Mouse (Mus musculus) hindbrain, embryonic 12.5 days (tissue): ENCODE results near the gene Sinhcaf. TPM values are rescaled to one million over a fixed set of nuclear protein-coding genes. Genes with fewer than 3 reads are reported as not detected.
"Not testable (repeated sequence)": the region's sequence is repeated elsewhere in the genome, so short reads cannot be mapped to it uniquely, and the experiment has no call there.

Source experiments
- ATAC-seq: fragments of 200-750 bp; cut with Nextera tagmentation; 2 replicates; pipeline ENCODE4 v1.8.0; 2017; ENCODE audit warnings: moderate TSS enrichment; ENCODE audit not compliant: low FRiP score
- H3K27ac ChIP-seq: fragments of 300-500 bp; sonication (generic); 2 replicates; pipeline ENCODE4 v1.5.1; 2016; ENCODE audit warnings: mild to moderate bottlenecking
- H3K27me3 ChIP-seq: fragments of 300-500 bp; sonication (generic); 2 replicates; pipeline ENCODE4 v1.6.1; 2016; ENCODE audit warnings: mild to moderate bottlenecking
- H3K36me3 ChIP-seq: fragments of 300-500 bp; sonication (generic); 2 replicates; pipeline ENCODE4 v1.6.1; 2016; ENCODE audit warnings: mild to moderate bottlenecking
- H3K4me1 ChIP-seq: fragments of 300-500 bp; sonication (generic); 2 replicates; pipeline ENCODE4 v1.6.1; 2016
- H3K4me2 ChIP-seq: fragments of 300-500 bp; sonication (generic); replicated peaks from 2 replicates; pipeline ENCODE4 v1.6.1; 2016; ENCODE audit warnings: mild to moderate bottlenecking
- H3K4me3 ChIP-seq: fragments of 300-500 bp; sonication (generic); 2 replicates; pipeline ENCODE4 v1.5.1; 2016; ENCODE audit warnings: mild to moderate bottlenecking
- H3K9ac ChIP-seq: fragments of 300-500 bp; sonication (generic); 2 replicates; pipeline ENCODE4 v1.6.1; 2016; ENCODE audit warnings: mild to moderate bottlenecking, moderate library complexity
- H3K9me3 ChIP-seq: fragments of 300-500 bp; sonication (generic); replicated peaks from 2 replicates; pipeline ENCODE4 v1.6.1; 2016; ENCODE audit warnings: mild to moderate bottlenecking
- WGBS: fragments of 180-500 bp; shearing (Covaris S2); methylation state at CpG from one replicate; pipeline ENCODE4 v1.1.7; 2016; 5-methylcytosine and 5-hydroxymethylcytosine counted together
- polyA plus RNA-seq: library from polyadenylated mRNA; unstranded; fragments of >200 nt; fragmentation: Nextera tagmentation; extraction: Ambion mirVana; gene quantifications from 2 replicates; pipeline ENCODE4 v1.2.1, GENCODE M21; 2016

Gene Sinhcaf
- 164 and 166 TPM in 2 replicates for polyA plus RNA-seq

GRCm38 (mm10) chr6:148946409-148946742, at the start of gene Sinhcaf:
Gene Sinhcaf (minus strand): TSS chr6:148946467.
- H3K36me3 ChIP-seq, result no peaks in the 10 kb centered on the region
- H3K27ac ChIP-seq, result peak within 1 kb of the TSS; percentile 90
- ATAC-seq, result peak; percentile 84
- H3K27me3 ChIP-seq, result no peaks in the 10 kb centered on the region
- H3K9me3 ChIP-seq, result no peaks in the 10 kb centered on the region
- peak within 1 kb of the TSS; percentile 94 for H3K9ac ChIP-seq
- peak within 1 kb of the TSS; percentile 95 for H3K4me3 ChIP-seq
- peak within 1 kb of the TSS; percentile 69 for H3K4me2 ChIP-seq
- 1% methylated on average over 44 of the region's 47 CpGs for WGBS
- H3K4me1 ChIP-seq, result peaks cover 20% of the 10 kb centered on the region

GRCm38 (mm10) chr6:148994327-148994999, 48.2 kb upstream of the Sinhcaf start:
- 58% methylated on average over 5 of the region's 5 CpGs for WGBS
- ATAC-seq, result no peak
- Histone ChIP-seq H3K4me3 (no peak overlapping the region), H3K9ac (no peak overlapping the region), H3K4me1 (peaks cover 11% of the 10 kb centered on the region; the same call in 1 of the 2 replicates), H3K36me3 (peaks cover 36% of the 10 kb centered on the region), H3K27ac (no peak overlapping the region), H3K27me3 (no peaks in the 10 kb centered on the region), H3K4me2 (no peak overlapping the region), H3K9me3 (no peaks in the 10 kb centered on the region)

- Histone ChIP-seq H3K36me3 (peaks cover 32% of the 10 kb centered on the region), H3K4me2 (no peak overlapping the region), H3K27me3 (no peaks in the 10 kb centered on the region), H3K9ac (no peak overlapping the region), H3K27ac (peak overlapping the region; percentile 12; the same call in 1 of the 2 replicates), H3K9me3 (no peaks in the 10 kb centered on the region), H3K4me1 (peaks cover 11% of the 10 kb centered on the region; the same call in 1 of the 2 replicates), H3K4me3 (no peak overlapping the region)
- WGBS, result 15% methylated on average over 9 of the region's 9 CpGs
- ATAC-seq, result peak; percentile 80
These were observed 47.1 kb upstream of the Sinhcaf start for GRCm38 (mm10) chr6:148993117-148994077.

GRCm38 (mm10) chr6:148992373-148993116, 46.3 kb upstream of the Sinhcaf start:
- Histone ChIP-seq H3K36me3 (peaks cover 24% of the 10 kb centered on the region), H3K27me3 (no peaks in the 10 kb centered on the region), H3K4me2 (no peak overlapping the region), H3K9ac (no peak overlapping the region), H3K9me3 (no peaks in the 10 kb centered on the region), H3K4me3 (no peak overlapping the region), H3K4me1 (peaks cover 11% of the 10 kb centered on the region; the same call in 1 of the 2 replicates), H3K27ac (no peak overlapping the region)
- WGBS, result 22% methylated on average over 4 of the region's 4 CpGs
- 0 out of 2 replicates have a peak, but pooled peaks have one; percentile 47 for ATAC-seq

GRCm38 (mm10) chr6:148991660-148992372, 45.5 kb upstream of the Sinhcaf start:
- Histone ChIP-seq H3K4me1 (peaks cover 11% of the 10 kb centered on the region; the same call in 1 of the 2 replicates), H3K9ac (no peak overlapping the region), H3K36me3 (peaks cover 17% of the 10 kb centered on the region), H3K9me3 (no peaks in the 10 kb centered on the region), H3K27ac (peak overlapping the region; percentile 41; the same call in 1 of the 2 replicates), H3K4me2 (no peak overlapping the region), H3K27me3 (no peaks in the 10 kb centered on the region), H3K4me3 (no peak overlapping the region)
- no peak for ATAC-seq
- WGBS, result 34% methylated on average over 6 of the region's 6 CpGs

GRCm38 (mm10) chr6:148989792-148990491, 43.7 kb upstream of the Sinhcaf start:
- not testable (repeated sequence) for H3K27me3 ChIP-seq, ATAC-seq, H3K4me2 ChIP-seq, H3K27ac ChIP-seq, H3K36me3 ChIP-seq, H3K9ac ChIP-seq, H3K4me3 ChIP-seq, H3K9me3 ChIP-seq
- peaks cover 11% of the 10 kb centered on the region; the same call in 1 of the 2 replicates for H3K4me1 ChIP-seq
- WGBS, result 80% methylated on average over 1 of the region's 3 CpGs

GRCm38 (mm10) chr6:148986003-148986402, 39.7 kb upstream of the Sinhcaf start:
- peaks cover 2% of the 10 kb centered on the region; the same call in 1 of the 2 replicates for H3K36me3 ChIP-seq
- H3K27me3 ChIP-seq, result no peaks in the 10 kb centered on the region
- no peak overlapping the region for H3K27ac ChIP-seq
- H3K4me3 ChIP-seq, result no peak overlapping the region
- WGBS, result 82% methylated on average over 4 of the region's 4 CpGs
- ATAC-seq, result no peak
- H3K4me2 ChIP-seq, result no peak overlapping the region
- no peaks in the 10 kb centered on the region for H3K9me3 ChIP-seq
- H3K4me1 ChIP-seq, result no peaks in the 10 kb centered on the region
- no peak overlapping the region for H3K9ac ChIP-seq

- H3K4me1 ChIP-seq, result no peaks in the 10 kb centered on the region
- no peaks in the 10 kb centered on the region for H3K9me3 ChIP-seq
- H3K36me3 ChIP-seq, result no peaks in the 10 kb centered on the region
- ATAC-seq, result no peak
- no peak overlapping the region for H3K27ac ChIP-seq
- 79% methylated on average over 3 of the region's 3 CpGs for WGBS
- H3K4me2 ChIP-seq, result no peak overlapping the region
- H3K9ac ChIP-seq, result no peak overlapping the region
- no peak overlapping the region for H3K4me3 ChIP-seq
- no peaks in the 10 kb centered on the region for H3K27me3 ChIP-seq
These were observed 34.2 kb upstream of the Sinhcaf start for GRCm38 (mm10) chr6:148980495-148980894.

GRCm38 (mm10) chr6:148975096-148975495, 28.8 kb upstream of the Sinhcaf start:
- H3K36me3 ChIP-seq, result no peaks in the 10 kb centered on the region
- WGBS, result 91% methylated on average over 3 of the region's 3 CpGs
- ATAC-seq, result no peak

GRCm38 (mm10) chr6:148972891-148973290, 26.6 kb upstream of the Sinhcaf start:
- WGBS, result 76% methylated on average over 2 of the region's 2 CpGs
- H3K36me3 ChIP-seq, result no peaks in the 10 kb centered on the region
- no peaks in the 10 kb centered on the region for H3K9me3 ChIP-seq
- H3K4me1 ChIP-seq, result peaks cover 4% of the 10 kb centered on the region; the same call in 1 of the 2 replicates
- ATAC-seq, result no peak
- no peaks in the 10 kb centered on the region for H3K27me3 ChIP-seq
- H3K9ac ChIP-seq, result no peak overlapping the region
- no peak overlapping the region for H3K27ac ChIP-seq
- H3K4me3 ChIP-seq, result no peak overlapping the region
- H3K4me2 ChIP-seq, result no peak overlapping the region

More at GRCm38 (mm10) chr6:148975096-148975495, 28.8 kb upstream of the Sinhcaf start:
- no peak overlapping the region for H3K4me2 ChIP-seq
- no peak overlapping the region for H3K9ac ChIP-seq
- no peak overlapping the region for H3K27ac ChIP-seq
- H3K4me1 ChIP-seq, result peaks cover 4% of the 10 kb centered on the region; the same call in 1 of the 2 replicates
- H3K9me3 ChIP-seq, result no peaks in the 10 kb centered on the region
- H3K4me3 ChIP-seq, result no peak overlapping the region
- no peaks in the 10 kb centered on the region for H3K27me3 ChIP-seq
